Mouse (Mus musculus) right cerebral cortex, postnatal 10 days (tissue): ENCODE results near the gene Uhrf1.
"Not testable (repeated sequence)": the region's sequence is repeated elsewhere in the genome, so short reads cannot be mapped to it uniquely, and the experiment has no call there.

ENCODE experiments used
- DNase-seq, 2 experiments: peaks; one replicate each; pipeline ENCODE4 v3.0.0; 2021; ENCODE audit warnings: low spot score in 2 of 2

Gene Uhrf1

DNA sequence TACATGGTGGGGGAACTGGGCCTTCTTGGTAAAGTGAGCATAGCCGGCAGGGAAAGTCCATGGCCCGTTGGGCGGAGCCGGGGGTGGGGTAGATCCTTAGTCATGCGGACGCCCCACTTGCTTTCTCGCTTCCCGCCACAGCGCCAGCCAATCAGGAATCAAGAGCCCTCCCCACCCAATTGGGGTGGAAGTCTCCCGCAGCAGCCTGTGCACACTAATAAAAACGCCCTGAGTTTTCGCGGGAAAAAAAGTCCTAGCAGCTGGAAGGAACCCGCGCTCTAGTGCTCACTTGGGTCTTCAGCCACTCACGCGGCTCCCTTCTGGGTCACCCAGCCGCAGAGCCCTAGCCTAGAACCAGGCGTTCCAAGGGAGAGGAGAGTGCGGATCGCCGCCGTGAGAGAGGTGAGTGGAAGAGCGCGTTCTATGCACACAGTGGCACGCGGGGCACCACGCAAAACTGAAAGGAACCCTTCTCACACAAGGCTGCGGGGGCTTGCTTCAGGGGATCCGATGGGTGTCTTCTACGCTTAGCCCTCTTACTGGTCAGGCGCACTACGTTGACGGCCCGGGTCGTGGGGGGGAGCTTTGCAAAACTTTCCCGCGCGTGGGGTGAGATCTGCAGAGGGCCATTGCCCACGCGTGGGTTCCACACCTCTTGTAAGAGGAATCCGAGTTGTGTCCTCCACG is at the start of gene Uhrf1:
Gene Uhrf1, plus strand, starts transcription at position 162 of the 687 bp plus-strand sequence.
- peak; percentile 65 to 68 for DNase-seq

DNA sequence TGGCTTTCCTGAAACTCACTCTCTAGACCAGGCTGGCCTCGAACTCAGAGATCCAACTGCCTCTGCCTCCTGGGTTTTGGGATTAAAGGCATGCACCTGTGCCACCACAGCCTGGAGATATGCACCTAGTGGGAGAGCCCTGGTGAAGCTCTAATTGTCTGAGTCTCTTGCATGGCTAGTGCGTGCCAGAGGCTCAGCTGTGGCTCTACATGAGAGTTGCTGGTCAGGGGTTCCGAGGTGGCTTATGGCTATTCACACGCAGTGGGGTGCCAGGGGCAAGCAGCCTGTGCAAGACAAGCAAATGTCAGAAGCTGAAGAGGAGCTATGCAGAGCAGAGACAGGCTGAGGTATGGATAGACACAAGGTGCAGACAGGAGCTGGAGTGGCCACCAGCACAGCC is 48.4 kb upstream of the Uhrf1 start:
- DNase-seq, result peak in 1 of 2 experiments; percentile 43

DNA sequence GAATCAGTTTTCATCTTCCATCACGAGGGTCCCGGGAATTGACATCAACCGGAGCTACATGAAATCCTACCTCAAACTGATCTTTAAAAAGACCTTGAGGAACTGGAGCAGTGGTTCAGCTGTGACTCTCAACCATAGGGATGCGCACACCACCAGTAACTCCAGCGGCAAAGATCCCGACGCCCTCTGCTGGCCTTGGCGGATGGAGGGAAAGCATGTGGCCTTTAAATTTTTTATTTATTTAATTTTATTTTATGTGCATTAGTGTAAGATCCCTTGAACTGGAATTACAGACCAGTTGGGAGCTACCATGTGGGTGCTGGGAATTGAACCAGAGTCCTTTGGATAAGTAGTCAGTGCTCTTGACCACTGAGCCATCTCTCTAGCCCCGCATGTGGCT is 47.7 kb upstream of the Uhrf1 start:
- DNase-seq, result peak; percentile 84

DNA sequence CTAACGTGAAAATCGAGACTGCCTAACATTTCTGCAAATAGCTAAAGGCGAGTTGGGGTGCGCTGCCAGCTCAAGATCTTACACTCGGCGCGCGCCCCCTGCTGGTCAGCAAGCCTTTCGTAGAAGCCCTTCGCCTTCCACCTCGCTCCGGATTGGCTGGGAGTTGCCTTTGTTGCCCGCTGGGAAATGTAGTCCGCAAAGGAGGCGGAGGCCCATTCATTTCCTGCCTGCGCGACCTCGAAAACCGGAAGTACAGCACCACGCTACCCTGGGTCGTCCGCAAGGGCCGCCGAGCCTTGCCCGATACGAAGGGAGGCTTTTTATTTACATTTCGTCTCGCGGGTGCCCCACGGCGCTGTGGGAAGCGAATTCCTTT is 47.3 kb upstream of the Uhrf1 start:
- peak; percentile 99 to 100 for DNase-seq

DNA sequence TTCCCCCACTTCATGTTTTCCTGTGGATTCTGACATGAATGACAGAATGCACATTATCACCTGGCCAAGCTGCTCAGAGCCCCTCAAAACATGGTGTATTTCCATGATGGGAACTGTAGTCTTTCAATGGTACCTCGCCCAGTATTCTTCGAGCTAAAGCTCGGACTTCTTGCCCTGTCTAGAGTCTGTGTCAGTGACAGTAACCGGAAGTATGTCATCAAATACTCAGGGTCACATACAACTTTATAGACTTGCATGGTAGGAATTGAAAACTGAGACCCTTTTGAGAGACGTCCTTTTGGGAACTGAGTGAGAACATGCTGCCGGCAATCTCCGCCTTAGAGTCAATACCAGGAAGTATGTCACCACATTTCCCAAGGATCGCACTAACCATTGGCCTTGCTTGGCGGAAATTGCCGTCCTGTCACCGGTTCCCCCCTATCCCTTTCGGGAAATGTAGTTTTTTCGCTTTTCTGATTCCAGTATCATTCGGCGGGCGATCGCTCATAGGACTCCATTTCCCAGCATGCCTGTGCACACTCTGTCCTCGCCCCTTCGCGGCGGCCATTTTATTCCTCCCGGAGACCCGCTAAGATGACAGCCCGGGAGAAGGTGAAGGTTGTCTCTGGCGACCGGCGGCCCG is 46.8 kb upstream of the Uhrf1 start, which contains the start of gene Fem1a:
Gene Fem1a, plus strand, starts transcription at position 572 of the 643 bp plus-strand sequence.
- peak; percentile 97 to 99 for DNase-seq

DNA sequence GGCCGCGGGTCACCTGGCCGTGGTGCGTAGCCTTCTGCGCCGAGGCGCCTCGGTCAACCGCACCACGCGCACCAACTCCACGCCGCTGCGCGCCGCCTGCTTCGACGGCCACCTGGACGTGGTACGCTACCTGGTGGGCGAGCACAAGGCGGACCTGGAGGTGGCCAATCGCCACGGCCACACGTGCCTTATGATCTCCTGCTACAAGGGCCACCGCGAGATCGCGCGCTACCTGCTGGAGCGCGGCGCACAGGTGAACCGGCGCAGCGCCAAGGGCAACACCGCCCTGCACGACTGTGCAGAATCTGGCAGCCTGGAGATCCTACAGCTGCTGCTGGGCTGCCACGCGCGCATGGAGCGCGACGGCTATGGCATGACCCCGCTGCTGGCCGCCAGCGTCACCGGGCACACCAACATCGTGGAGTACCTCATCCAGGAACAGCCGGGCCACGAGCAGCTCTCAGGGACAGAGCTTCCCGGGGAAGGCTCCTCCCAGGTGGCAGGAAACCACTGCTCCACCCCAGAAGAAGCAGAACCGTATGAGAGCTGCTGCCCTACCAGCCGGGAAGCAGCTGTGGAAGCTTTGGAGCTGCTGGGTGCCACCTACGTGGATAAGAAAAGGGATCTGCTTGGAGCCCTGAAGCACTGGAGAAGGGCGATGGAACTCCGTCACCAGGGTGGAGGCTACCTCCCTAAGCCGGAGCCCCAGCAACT is 45.8 kb upstream of the Uhrf1 start:
- DNase-seq, result peak; percentile 47 to 63

DNA sequence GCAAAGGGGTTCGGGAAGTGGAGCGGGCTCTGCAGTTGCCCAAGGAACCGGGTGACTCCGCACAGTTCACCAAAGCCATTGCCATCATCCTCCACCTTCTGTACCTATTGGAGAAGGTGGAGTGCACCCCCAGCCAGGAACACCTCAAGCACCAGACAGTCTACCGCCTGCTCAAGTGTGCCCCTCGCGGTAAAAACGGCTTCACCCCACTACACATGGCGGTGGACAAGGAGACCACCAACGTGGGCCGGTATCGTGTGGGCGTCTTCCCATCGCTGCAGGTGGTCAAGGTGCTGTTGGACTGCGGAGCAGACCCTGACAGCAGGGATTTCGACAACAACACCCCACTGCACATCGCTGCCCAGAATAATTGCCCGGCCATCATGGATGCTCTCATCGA is 44.9 kb upstream of the Uhrf1 start:
- DNase-seq, result peak in 1 of 2 experiments; percentile 51

DNA sequence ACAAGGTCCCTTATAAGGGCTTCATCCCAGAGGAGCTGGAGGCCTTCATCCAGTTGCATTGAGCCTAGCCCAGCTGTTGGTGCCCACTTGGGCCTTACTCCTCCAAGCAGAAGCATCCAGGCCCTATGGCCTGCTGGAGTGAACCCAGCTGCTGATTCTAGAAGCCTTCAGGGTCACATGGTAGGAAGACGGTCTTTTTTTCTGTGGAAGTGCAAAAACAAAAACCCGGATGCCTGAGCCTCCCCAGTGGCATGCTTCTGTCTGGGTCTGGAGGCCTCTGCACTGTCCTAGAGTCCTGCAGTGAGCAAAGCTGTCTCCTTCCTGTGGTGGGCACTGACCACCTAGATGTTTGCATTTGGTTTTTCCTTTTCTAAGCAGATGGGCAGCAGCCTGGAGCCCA is 44.3 kb upstream of the Uhrf1 start:
- not testable (repeated sequence) for DNase-seq

DNA sequence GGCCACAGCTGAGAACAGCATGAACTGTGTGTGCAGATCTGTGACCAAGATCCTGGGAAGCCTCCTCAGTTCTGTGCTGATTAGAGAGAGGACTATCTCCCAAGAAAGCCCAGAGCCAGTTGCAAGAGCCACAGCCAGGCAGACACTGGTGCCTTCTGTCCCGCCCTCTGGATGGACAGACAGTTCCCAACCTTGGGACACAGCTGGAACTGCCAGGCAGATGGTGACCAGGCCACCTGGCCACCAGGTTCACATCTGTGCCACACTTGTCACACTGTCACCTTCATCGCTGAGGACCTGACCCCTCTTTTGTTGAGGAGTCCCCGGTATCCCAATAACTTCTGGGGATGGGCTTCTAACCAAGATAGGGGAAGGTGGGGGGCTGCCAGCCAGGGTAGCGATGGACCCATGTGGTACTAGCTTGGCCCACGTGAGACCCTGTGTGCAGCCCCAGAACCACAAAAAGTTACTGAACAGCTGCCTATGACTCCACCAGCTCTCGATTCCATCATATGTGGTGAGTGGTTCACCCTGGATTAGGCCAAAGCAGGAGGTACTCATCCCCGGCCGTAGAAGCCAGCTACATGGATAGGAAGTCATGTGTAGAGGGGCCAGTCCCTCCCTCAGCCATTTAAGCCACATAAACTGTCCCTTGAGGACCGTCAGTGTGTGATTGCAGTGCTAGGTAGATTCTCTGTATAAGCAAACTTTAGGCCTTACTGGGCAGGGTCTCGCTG is 43.7 kb upstream of the Uhrf1 start:
- DNase-seq, result no peak

DNA sequence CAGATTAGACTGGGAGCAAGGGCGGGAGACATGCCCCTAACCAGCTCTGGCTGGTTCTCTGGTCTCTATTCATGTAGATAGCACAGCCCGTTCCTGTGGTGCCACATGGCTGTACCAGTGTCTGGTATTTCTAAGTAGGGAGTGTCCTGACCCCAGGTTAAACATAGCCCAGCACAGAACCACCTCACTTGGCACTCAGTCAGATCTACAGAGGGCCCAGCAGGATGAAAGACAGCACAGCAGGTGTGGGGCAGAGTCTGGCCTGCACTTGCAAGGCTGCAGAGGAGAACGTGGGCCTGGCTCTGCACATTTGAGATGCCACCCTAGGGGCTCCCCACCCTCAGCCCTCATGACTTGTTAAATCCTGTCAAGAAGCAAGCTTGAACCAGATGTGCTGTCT is 42.0 kb upstream of the Uhrf1 start:
- DNase-seq, result no peak

DNA sequence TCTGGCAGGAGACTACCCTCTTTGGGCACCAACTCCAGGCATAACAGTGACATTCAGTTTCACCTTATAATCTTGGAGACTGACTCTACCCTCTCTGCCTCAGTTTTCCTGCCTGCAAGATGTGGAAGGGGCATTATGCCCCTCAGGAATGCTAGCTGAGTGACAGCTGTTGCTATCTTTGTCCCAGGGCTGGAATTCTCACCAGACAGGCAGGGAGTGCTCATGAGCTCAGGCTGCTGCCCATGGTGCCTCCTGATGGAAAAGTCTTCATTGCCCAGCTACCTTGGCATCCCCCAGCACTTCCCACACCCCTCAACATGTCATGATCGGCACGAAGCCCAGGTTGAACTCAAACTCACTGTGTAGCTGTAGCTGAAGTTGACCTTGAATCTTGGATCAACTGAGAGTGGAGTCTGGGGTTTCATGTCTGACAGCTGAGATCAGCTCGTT is 40.5 kb upstream of the Uhrf1 start:
- no peak for DNase-seq

DNA sequence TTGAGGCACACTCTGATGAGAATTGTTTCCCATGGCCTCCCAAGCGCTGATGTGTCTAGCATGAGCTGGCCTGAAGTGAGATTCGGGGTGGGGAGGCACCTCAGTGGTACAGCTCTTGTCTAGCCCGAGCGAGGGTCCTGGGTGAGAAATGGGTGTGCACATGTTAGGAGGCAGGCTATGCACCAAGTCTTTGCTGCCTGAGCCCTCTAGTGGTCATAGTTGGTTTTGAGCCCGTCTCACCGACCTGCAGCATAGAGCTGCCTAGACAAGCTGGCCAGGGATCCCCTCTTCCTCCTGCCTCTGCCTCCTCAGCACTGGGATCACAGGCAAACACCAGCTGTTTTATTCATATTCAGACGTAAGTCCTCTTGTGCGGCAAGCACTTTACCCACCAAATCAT is 39.1 kb upstream of the Uhrf1 start:
- peak; percentile 84 to 85 for DNase-seq

DNA sequence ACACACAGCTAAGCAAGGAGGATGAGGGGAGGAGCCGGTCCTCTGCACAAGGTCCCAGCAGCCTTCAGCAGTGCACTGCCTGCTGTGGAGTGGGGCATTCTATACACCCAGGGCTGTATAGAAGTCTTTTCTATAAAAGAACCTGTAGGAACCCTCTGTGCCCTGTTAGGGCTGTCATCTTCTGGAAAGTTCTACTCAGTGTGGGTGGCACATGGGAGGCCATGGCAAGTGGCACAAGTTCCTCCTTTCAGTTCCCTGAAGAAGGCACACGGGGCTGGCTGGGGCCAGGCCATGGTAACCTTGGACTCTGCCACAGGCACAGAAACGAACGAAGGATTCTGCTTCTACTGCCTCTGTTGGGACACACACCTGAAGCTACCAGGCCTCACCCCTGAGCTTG is 38.1 kb upstream of the Uhrf1 start:
- DNase-seq, result no peak

DNA sequence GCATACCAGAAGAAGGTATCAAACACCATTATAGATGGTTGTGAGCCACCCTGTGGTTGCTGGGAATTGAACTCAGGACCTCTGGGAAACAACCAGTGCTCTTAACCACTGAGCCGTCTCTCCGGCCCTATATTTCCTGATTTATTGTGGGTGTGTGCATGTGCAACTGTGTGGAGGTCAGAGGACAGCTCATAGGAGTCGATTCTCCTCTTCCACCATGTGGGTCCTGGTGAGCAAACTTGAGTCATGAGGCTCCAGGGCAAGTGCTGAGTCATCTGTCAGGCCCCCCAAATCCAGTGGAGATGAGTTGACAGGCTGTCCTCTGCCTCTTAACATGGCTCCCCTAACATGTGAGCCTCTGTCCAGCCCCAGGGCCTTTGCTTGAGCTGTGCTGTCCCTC is 37.3 kb upstream of the Uhrf1 start:
- DNase-seq, result no peak

DNA sequence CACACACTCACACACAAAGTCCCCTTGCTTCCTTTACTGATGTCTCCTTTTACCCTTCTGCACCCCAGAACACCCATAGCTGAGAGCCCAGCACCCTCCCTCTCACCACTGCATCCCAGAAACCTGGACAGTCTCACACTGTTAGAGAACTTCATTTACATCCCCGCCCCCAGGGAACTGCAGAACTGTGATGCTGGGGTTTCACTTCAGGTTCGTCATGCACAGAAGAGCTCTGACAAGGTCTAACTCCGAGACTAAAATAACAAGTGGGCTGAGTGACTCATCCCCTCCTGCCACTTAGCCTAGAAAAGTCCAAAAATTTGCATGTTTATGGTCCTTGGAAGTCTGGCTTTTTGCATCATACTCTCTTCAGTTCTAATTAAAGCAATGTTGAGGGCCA is 36.9 kb upstream of the Uhrf1 start:
- peak; percentile 63 to 80 for DNase-seq

DNA sequence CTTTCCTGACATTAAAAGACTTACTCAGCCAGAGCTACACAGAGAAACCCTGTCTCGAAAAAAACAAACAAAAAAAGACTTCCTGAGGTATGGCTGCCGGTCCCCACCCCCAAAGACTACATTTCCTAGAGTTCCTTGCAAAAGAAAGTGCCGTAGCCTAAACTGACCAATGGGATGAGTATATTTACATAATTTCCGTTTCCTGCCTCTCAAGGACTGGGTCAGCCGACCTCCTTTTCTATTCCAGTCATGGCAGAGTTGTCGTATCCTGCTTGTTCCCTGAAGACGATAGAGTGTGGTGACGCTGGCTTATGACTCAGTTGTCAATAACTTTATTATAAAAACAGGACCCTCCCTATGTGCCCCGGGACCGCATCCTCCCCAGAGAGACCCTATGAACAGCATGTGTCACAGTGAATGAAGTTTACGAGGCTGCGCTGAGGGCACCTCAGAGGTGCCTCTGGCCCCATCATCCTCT is 33.9 kb upstream of the Uhrf1 start:
- DNase-seq, result peak; percentile 83 to 89

DNA sequence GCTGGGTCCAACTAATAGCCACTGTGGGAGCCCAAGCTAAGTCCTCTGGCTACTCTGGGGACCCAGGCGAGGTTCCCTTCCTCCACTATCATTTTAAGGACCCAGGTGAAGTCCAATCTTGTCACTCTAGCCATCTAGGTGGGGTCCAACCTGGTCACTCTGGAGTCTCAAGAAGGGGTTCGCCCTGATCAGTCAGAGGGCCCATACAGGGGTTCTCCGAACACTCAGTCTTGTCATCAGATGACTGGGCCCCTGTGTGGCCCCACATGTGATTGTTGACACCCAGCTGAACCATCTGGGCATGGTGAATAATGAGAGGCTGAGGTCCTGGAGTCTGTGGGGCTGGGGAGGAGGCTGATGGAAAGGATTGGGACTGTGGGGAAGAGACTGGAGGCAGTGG is 33.4 kb upstream of the Uhrf1 start:
- no peak for DNase-seq

DNA sequence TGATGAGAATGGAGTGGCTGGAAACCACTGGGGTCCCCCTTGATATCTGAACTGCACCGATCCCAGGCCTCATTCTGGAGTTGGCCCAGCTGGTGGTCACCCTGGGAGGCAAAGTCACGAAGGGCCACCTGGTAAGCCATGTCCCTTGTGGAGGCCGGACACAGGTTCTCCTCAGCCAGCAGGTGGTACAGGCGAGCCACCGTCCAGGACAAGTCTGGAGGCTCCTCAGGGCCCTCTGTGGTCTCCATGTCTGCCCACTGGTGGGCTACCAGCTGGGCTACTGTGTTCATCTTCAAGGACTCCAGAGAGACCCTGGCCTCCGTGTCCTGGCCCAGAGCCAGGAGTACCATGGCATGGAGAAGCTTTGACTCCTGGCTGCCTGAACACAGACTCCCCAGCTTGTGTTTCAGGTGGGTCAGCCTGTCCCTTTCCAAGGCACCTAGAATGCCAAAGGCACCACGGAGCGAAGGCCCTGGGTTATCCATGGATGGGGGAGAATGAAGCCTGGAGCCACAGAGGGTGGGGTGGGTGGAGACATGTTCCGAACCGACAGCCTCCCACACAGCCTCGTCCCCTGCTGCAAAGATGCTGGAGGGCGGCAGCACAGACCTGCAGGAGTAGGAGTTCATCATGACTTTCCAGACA is 31.4 kb upstream of the Uhrf1 start:
- DNase-seq, result peak in 1 of 2 experiments; percentile 47

DNA sequence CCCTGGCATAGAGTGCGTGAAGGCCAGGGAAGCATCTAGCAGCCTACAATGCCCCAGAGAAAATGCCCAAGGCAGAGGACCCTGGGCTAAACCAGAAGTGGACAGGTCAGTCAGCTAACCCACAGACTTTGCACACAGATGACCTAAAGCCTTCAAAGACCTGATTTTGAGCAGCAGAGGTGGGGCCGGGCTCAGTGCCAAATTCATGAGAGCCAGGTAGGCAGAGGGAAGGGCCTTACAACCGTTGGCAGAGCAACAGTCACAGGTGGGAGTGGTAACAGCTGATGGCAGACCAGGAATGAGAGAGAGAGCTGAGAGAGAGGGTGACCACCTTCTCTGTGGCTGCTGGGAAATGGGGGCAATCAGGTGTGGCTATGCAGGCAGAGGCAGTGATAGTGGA is 30.5 kb upstream of the Uhrf1 start:
- no peak for DNase-seq

DNA sequence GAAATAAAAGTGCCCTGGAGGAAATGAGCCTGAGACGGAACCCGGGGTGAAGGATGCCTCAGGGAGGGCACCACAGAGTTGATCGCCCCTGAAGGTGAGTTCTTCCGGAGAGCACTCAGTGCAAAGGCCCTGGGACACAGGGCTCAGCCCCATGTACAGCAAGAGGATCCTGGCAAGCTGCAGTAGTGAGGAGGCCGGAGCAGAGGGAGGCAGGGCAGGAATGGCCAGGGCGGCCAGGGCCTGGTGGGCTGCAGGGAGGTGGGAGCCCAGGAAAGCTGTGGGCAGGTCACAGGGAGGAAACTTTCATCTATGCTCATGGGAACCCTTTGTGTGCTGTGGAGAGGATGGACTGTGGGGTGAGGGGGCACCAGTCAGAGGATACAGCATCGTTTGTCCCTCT is 29.6 kb upstream of the Uhrf1 start:
- no peak for DNase-seq

DNA sequence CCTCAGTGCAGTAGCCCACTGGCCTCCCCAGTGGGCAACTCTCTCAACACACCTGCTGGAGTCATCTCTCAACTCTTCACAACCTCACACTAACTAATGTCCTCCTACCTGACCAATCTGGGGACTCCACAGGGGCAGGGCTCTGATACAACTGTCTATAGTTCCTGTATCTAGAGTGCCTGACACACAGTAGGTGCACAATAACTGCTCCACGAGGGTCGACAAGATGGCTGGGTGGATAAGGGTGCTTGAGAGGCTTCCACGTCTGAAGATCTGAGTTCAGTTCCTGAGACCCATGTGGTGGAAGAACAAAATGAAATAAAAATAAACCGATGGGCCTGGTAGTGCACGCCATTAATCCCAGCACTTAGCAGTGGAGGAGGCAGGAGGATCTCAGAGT is 29.1 kb upstream of the Uhrf1 start:
- no peak for DNase-seq
